Mouse (Mus musculus): Measurements from ENCODE around the gene Ap2a1. TPM values are rescaled to one million over a fixed set of nuclear protein-coding genes. Genes with fewer than 3 reads are reported as not detected.

Gene Ap2a1
- polyA plus RNA-seq, 1 experiment from 2014 or later, result 60.1 TPM

DNA sequence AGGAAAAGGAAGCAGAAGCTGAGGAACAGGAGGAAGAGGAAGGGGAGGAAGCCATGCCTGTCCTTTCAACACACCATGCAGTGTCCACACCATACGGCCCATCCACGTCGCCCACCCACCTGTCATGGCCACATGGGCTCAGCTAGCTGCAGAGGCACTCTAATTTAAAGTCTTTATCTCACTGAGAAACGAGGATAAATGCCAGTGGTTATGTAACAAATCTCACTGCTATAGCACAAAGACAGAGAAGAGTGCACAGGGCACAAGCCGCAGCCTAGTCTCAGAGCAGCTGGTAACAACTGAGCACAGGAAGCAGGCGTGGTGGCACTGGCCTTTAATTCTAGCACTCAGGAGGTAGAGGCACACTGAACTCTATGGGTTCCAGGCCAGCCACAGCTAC, 20.6 kb upstream of the Ap2a1 start:
- Histone ChIP-seq H3K4me1 (replicated peaks) (peaks cover 13% of the 10 kb centered on the region; the same call in 1 of the 2 replicates), H3K4me3 (replicated peaks) (no peak overlapping the region), H3K9me3 (no peaks in the 10 kb centered on the region), H3K27me3 (replicated peaks) (peaks cover 14% of the 10 kb centered on the region), H3K36me3 (no peaks in the 10 kb centered on the region), H3K4me2 (replicated peaks) (no peak overlapping the region), H3K27ac (no peak overlapping the region), H3K9ac (no peak overlapping the region)
- WGBS, result 67% methylated on average over 6 of the region's 6 CpGs
- ATAC-seq, result no peak

- no peak for ATAC-seq
- Histone ChIP-seq H3K9ac (no peak within 1 kb of the TSS), H3K4me3 (replicated peaks) (no peak within 1 kb of the TSS), H3K27ac (no peak within 1 kb of the TSS), H3K4me2 (replicated peaks) (no peak within 1 kb of the TSS), H3K27me3 (replicated peaks) (no peaks in the 10 kb centered on the region), H3K9me3 (no peaks in the 10 kb centered on the region), H3K4me1 (replicated peaks) (no peaks in the 10 kb centered on the region), H3K36me3 (no peaks in the 10 kb centered on the region)
- 78% methylated on average over 7 of the region's 7 CpGs for WGBS
These were observed 13.6 kb upstream of the Ap2a1 start, which contains the start of gene Tsks for GRCm38 (mm10) chr7:44942904-44943303. Tsks (plus strand) TSS chr7:44943204.

DNA sequence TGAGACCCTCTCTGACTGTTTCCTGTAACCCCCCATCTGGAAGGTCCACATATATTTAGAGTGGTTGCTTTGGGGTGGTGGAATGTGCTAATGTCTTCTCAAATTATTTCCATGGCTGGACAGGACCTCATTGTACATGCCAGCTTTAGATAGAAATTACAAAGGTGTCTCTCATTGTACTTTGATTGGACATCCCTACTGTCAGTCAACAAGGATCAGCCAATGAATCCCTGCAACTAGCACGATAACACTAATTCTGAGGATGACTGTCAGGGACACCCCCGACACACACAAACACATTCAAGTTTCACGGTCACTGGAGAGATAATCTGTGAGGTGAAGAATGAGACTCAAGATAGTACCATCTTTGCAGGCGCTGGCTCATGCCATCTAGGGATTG, 9.4 kb upstream of the Ap2a1 start:
- Histone ChIP-seq H3K4me3 (replicated peaks) (no peak overlapping the region), H3K36me3 (no peaks in the 10 kb centered on the region), H3K27me3 (replicated peaks) (no peaks in the 10 kb centered on the region), H3K27ac (no peak overlapping the region), H3K4me1 (replicated peaks) (no peaks in the 10 kb centered on the region), H3K9ac (no peak overlapping the region), H3K4me2 (replicated peaks) (no peak overlapping the region), H3K9me3 (no peaks in the 10 kb centered on the region)
- no peak for ATAC-seq
- 86% methylated on average over 4 of the region's 4 CpGs for WGBS

GRCm38 (mm10) chr7:44928570-44928969, 726 bp downstream of the Ap2a1 start:
- peaks cover 9% of the 10 kb centered on the region; the same call in 1 of the 2 replicates for H3K36me3 ChIP-seq
- H3K27ac ChIP-seq, result no peak overlapping the region
- H3K27me3 ChIP-seq (replicated peaks), result no peaks in the 10 kb centered on the region
- peak overlapping the region; percentile 92 for H3K4me3 ChIP-seq (replicated peaks)
- no peaks in the 10 kb centered on the region for H3K9me3 ChIP-seq
- peaks cover 14% of the 10 kb centered on the region for H3K4me1 ChIP-seq (replicated peaks)
- 4% methylated on average over 1 of the region's 1 CpGs for WGBS
- ATAC-seq, result no peak
- peak overlapping the region; percentile 65 for H3K4me2 ChIP-seq (replicated peaks)
- H3K9ac ChIP-seq, result peak overlapping the region; percentile 87

- peaks cover 14% of the 10 kb centered on the region for H3K4me1 ChIP-seq (replicated peaks)
- H3K4me3 ChIP-seq (replicated peaks), result no peak overlapping the region
- H3K36me3 ChIP-seq, result peaks cover 23% of the 10 kb centered on the region
- no peak overlapping the region for H3K4me2 ChIP-seq (replicated peaks)
- H3K27me3 ChIP-seq (replicated peaks), result no peaks in the 10 kb centered on the region
- H3K9me3 ChIP-seq, result no peaks in the 10 kb centered on the region
- no peak overlapping the region for H3K9ac ChIP-seq
- ATAC-seq, result no peak
- no peak overlapping the region for H3K27ac ChIP-seq
- 78% methylated on average over 3 of the region's 3 CpGs for WGBS
These were observed 3.8 kb downstream of the Ap2a1 start for GRCm38 (mm10) chr7:44925468-44925867.

- H3K4me3 ChIP-seq (replicated peaks), result no peak overlapping the region
- H3K9me3 ChIP-seq, result no peaks in the 10 kb centered on the region
- no peaks in the 10 kb centered on the region for H3K27me3 ChIP-seq (replicated peaks)
- H3K27ac ChIP-seq, result no peak overlapping the region
- peaks cover 23% of the 10 kb centered on the region for H3K36me3 ChIP-seq
- peaks cover 4% of the 10 kb centered on the region; the same call in 1 of the 2 replicates for H3K4me1 ChIP-seq (replicated peaks)
- ATAC-seq, result no peak
- H3K4me2 ChIP-seq (replicated peaks), result no peak overlapping the region
- H3K9ac ChIP-seq, result no peak overlapping the region
These were observed 6.8 kb downstream of the Ap2a1 start for GRCm38 (mm10) chr7:44922530-44922929.

GRCm38 (mm10) chr7:44919127-44919526, 10.2 kb downstream of the Ap2a1 start:
- no peak overlapping the region for H3K4me2 ChIP-seq (replicated peaks)
- peaks cover 4% of the 10 kb centered on the region; the same call in 1 of the 2 replicates for H3K4me1 ChIP-seq (replicated peaks)
- peaks cover 27% of the 10 kb centered on the region for H3K36me3 ChIP-seq
- 94% methylated on average over 5 of the region's 5 CpGs for WGBS
- no peak for ATAC-seq
- no peak overlapping the region for H3K4me3 ChIP-seq (replicated peaks)
- H3K9ac ChIP-seq, result no peak overlapping the region
- no peaks in the 10 kb centered on the region for H3K27me3 ChIP-seq (replicated peaks)
- H3K9me3 ChIP-seq, result no peaks in the 10 kb centered on the region
- no peak overlapping the region for H3K27ac ChIP-seq

- Histone ChIP-seq H3K27ac (no peak overlapping the region), H3K27me3 (replicated peaks) (no peaks in the 10 kb centered on the region), H3K4me1 (replicated peaks) (peaks cover 4% of the 10 kb centered on the region; the same call in 1 of the 2 replicates), H3K9me3 (no peaks in the 10 kb centered on the region), H3K36me3 (peaks cover 35% of the 10 kb centered on the region), H3K4me3 (replicated peaks) (no peak overlapping the region), H3K9ac (no peak overlapping the region), H3K4me2 (replicated peaks) (no peak overlapping the region)
- 61% methylated on average over 3 of the region's 3 CpGs for WGBS
- no peak for ATAC-seq
These were observed 11.1 kb downstream of the Ap2a1 start for GRCm38 (mm10) chr7:44918219-44918618.

- Histone ChIP-seq H3K4me2 (replicated peaks) (no peak overlapping the region), H3K9ac (no peak overlapping the region), H3K27ac (no peak overlapping the region), H3K4me1 (replicated peaks) (peaks cover 4% of the 10 kb centered on the region; the same call in 1 of the 2 replicates), H3K36me3 (peaks cover 25% of the 10 kb centered on the region), H3K9me3 (no peaks in the 10 kb centered on the region), H3K4me3 (replicated peaks) (no peak overlapping the region), H3K27me3 (replicated peaks) (no peaks in the 10 kb centered on the region)
- WGBS, result 89% methylated on average over 4 of the region's 4 CpGs
- no peak for ATAC-seq
These were observed 12.4 kb downstream of the Ap2a1 start for GRCm38 (mm10) chr7:44916881-44917280.

GRCm38 (mm10) chr7:44916191-44916590, 13.1 kb downstream of the Ap2a1 start:
- H3K4me1 ChIP-seq (replicated peaks), result peaks cover 4% of the 10 kb centered on the region; the same call in 1 of the 2 replicates
- H3K27me3 ChIP-seq (replicated peaks), result no peaks in the 10 kb centered on the region
- 85% methylated on average over 6 of the region's 6 CpGs for WGBS
- no peaks in the 10 kb centered on the region for H3K9me3 ChIP-seq
- no peak overlapping the region for H3K4me2 ChIP-seq (replicated peaks)
- H3K27ac ChIP-seq, result no peak overlapping the region
- H3K4me3 ChIP-seq (replicated peaks), result no peak overlapping the region
- ATAC-seq, result no peak
- no peak overlapping the region for H3K9ac ChIP-seq
- peaks cover 21% of the 10 kb centered on the region for H3K36me3 ChIP-seq

DNA sequence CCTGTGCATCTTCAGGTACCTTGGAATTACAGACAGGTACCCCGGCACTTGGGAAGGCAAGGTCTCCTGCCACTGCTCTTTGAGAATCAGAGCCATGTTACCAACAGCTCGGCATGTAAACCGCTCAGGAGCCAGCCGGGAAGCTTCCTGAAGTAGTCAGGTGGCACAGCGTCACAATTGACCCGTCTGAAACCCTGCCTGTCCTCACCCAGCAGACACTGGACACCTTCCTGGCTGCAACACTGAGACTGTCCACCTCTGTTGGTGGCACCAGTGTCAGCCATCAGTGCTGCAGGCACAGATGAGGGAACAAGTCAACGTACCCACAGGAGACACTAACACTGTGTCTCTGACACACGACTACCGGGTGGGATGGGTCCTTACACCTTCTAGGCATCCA, 14.0 kb downstream of the Ap2a1 start:
- WGBS, result 92% methylated on average over 9 of the region's 9 CpGs
- peaks cover 24% of the 10 kb centered on the region for H3K36me3 ChIP-seq
- ATAC-seq, result no peak

DNA sequence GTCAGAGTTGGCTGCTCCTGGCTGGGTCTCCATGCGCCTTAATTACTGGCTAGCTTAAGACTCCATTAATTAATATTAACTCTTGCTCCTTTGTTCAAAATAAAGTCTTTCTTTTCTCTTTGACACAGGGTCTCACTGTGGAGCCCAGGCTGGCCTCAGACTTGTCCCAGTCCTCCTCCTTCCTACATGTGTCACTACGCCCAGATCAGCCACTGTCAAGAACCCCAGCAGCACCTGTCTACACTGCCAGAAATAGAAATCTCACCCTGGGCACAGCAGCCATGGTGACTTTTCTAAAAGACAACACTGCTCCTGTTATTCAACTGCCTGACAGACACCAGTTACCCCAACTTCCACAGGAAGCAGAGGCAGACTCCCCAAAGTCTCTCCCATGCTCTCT, 14.9 kb downstream of the Ap2a1 start:
- 95% methylated on average over 2 of the region's 2 CpGs for WGBS
- H3K9me3 ChIP-seq, result no peaks in the 10 kb centered on the region
- ATAC-seq, result no peak
- no peak overlapping the region for H3K27ac ChIP-seq
- H3K36me3 ChIP-seq, result peaks cover 31% of the 10 kb centered on the region
- no peak overlapping the region for H3K4me3 ChIP-seq (replicated peaks)
- H3K27me3 ChIP-seq (replicated peaks), result no peaks in the 10 kb centered on the region
- H3K4me2 ChIP-seq (replicated peaks), result no peak overlapping the region
- peaks cover 4% of the 10 kb centered on the region; the same call in 1 of the 2 replicates for H3K4me1 ChIP-seq (replicated peaks)
- H3K9ac ChIP-seq, result no peak overlapping the region

More for the DNA sequence above, 14.0 kb downstream of the Ap2a1 start:
- H3K4me1 ChIP-seq (replicated peaks), result peaks cover 4% of the 10 kb centered on the region; the same call in 1 of the 2 replicates
- H3K9ac ChIP-seq, result no peak overlapping the region
- H3K4me2 ChIP-seq (replicated peaks), result no peak overlapping the region
- no peak overlapping the region for H3K4me3 ChIP-seq (replicated peaks)
- H3K27ac ChIP-seq, result no peak overlapping the region
- H3K27me3 ChIP-seq (replicated peaks), result no peaks in the 10 kb centered on the region
- H3K9me3 ChIP-seq, result no peaks in the 10 kb centered on the region

DNA sequence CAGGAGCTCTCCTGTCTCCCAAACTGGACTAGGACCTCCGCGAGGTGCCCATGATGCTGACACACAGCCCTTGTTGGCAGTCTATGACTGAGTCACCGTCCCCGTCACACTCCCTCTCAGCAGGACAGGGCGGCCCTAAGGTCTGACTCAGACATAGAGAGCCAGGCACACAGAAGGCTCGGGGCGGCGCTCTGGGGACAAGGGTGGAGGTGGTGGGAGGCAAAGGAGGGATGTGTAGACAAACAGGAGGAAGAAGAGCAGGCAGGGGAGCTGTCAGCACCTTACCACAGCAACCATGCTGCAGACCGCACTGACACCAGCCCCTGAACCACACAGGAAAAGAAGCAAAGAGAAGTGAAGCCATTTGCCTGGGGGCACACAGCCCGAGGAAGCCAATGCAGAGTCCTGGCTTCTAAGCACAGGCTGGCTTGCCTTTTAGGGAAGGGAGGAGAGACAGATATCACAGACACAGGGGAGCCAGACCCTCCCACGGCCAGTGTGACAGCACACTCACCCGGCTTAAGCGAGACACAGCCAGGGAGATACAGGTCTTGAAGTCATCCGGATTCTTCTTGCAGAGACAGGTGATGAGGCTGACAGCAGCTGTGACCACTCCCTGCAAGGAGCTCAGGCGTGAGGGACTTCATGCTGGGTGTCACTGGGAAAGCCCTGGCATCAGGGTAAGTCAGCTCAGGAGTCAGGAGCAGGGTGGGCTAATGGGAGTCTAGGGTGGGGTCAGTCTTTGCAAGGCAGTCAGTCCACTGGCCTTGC, 20.4 kb downstream of the Ap2a1 start:
- Histone ChIP-seq H3K36me3 (peaks cover 63% of the 10 kb centered on the region), H3K9ac (no peak overlapping the region), H3K4me1 (replicated peaks) (no peaks in the 10 kb centered on the region), H3K27me3 (replicated peaks) (no peaks in the 10 kb centered on the region), H3K27ac (no peak overlapping the region), H3K4me3 (replicated peaks) (no peak overlapping the region), H3K4me2 (replicated peaks) (no peak overlapping the region), H3K9me3 (no peaks in the 10 kb centered on the region)
- ATAC-seq, result no peak
- 89% methylated on average over 15 of the region's 15 CpGs for WGBS
